Mouse (Mus musculus) myocyte (in vitro differentiated cells): ENCODE data around the gene Disp1. TPM values are rescaled to one million over a fixed set of nuclear protein-coding genes. Genes with fewer than 3 reads are reported as not detected.

ENCODE experiments used
- H3K27me3 ChIP-seq: one replicate; pipeline ENCODE4 v1.6.1; 2011; ENCODE audit not compliant: control insufficient read depth, insufficient read depth, insufficient read length
- H3K36me3 ChIP-seq: one replicate; pipeline ENCODE4 v1.6.1; 2011; ENCODE audit not compliant: control insufficient read depth, insufficient read depth
- H3K4me2 ChIP-seq: one replicate; pipeline ENCODE4 v1.6.1; 2011; ENCODE audit warnings: low read depth, control low read depth
- H3K4me3 ChIP-seq: one replicate; pipeline ENCODE4 v1.5.1; 2011; ENCODE audit warnings: mild to moderate bottlenecking, control low read depth, moderate library complexity
- H3K79me2 ChIP-seq: one replicate; pipeline ENCODE4 v1.6.1; 2011; ENCODE audit not compliant: control insufficient read depth, insufficient read depth
- H3ac ChIP-seq: one replicate; pipeline ENCODE4 v1.6.1; 2011; ENCODE audit not compliant: control insufficient read depth, insufficient read length
- CEBPB ChIP-seq: IDR thresholded peaks from 2 replicates; pipeline ENCODE4 v1.6.1; 2011; ENCODE audit warnings: mild to moderate bottlenecking, moderate library complexity; ENCODE audit not compliant: poor library complexity, insufficient read depth, severe bottlenecking
- E2F4 ChIP-seq: IDR thresholded peaks from one replicate; pipeline ENCODE4 v1.6.1; 2011; ENCODE audit warnings: mild to moderate bottlenecking, control low read depth, moderate library complexity; ENCODE audit not compliant: insufficient read depth
- MAX ChIP-seq: IDR thresholded peaks from one replicate; pipeline ENCODE4 v1.6.1; 2011; ENCODE audit warnings: low read depth, mild to moderate bottlenecking, control low read depth
- MYOD1 ChIP-seq, 3 experiments: IDR thresholded peaks; one replicate each; pipeline ENCODE4 v1.6.1; 2011; ENCODE audit warnings: control low read depth in 2 of 3, low read depth in 2 of 3, mild to moderate bottlenecking in 2 of 3, moderate library complexity in 1 of 3; ENCODE audit not compliant: insufficient read length in 2 of 3, control insufficient read depth in 1 of 3
- MYOG ChIP-seq, 3 experiments: IDR thresholded peaks; one replicate each; pipeline ENCODE4 v1.6.1; 2011; ENCODE audit warnings: control low read depth in 2 of 3, low read depth in 2 of 3, mild to moderate bottlenecking in 2 of 3; ENCODE audit not compliant: insufficient read length in 2 of 3, control insufficient read depth in 1 of 3, insufficient read depth in 1 of 3
- POLR2A ChIP-seq: IDR thresholded peaks from one replicate; pipeline ENCODE4 v1.6.1; 2011; ENCODE audit warnings: low read depth, mild to moderate bottlenecking, control low read depth, moderate library complexity; ENCODE audit not compliant: insufficient read length
- POLR2AphosphoS2 ChIP-seq: IDR thresholded peaks from one replicate; pipeline ENCODE4 v1.6.1; 2011; ENCODE audit warnings: low read depth, control low read depth; ENCODE audit not compliant: insufficient read length
- REST ChIP-seq: IDR thresholded peaks from one replicate; pipeline ENCODE4 v1.6.1; 2011; ENCODE audit warnings: mild to moderate bottlenecking, control low read depth, moderate library complexity; ENCODE audit not compliant: insufficient read depth, insufficient read length
- SRF ChIP-seq: IDR thresholded peaks from one replicate; pipeline ENCODE4 v1.6.1; 2011; ENCODE audit warnings: low read depth; ENCODE audit not compliant: control insufficient read depth, insufficient read length
- TCF12 ChIP-seq: IDR thresholded peaks from one replicate; pipeline ENCODE4 v1.6.1; 2011; ENCODE audit warnings: mild to moderate bottlenecking, control low read depth; ENCODE audit not compliant: poor library complexity, insufficient read depth, severe bottlenecking
- TCF3 ChIP-seq: IDR thresholded peaks from one replicate; pipeline ENCODE4 v1.6.1; 2011; ENCODE audit warnings: low read depth, control low read depth; ENCODE audit not compliant: insufficient read length
- USF1 ChIP-seq: IDR thresholded peaks from one replicate; pipeline ENCODE4 v1.6.1; 2011; ENCODE audit warnings: low read depth, mild to moderate bottlenecking, control low read depth, moderate library complexity
- polyA plus RNA-seq: library from polyadenylated mRNA; unstranded; fragments of >200 nt; fragmentation: generic; extraction: Trizol; gene quantifications from one replicate; pipeline ENCODE4 v1.2.1, GENCODE M21; 2012; ENCODE audit warnings: missing spikeins

Gene Disp1
- polyA plus RNA-seq, 1 experiment, result 23.5 TPM

DNA sequence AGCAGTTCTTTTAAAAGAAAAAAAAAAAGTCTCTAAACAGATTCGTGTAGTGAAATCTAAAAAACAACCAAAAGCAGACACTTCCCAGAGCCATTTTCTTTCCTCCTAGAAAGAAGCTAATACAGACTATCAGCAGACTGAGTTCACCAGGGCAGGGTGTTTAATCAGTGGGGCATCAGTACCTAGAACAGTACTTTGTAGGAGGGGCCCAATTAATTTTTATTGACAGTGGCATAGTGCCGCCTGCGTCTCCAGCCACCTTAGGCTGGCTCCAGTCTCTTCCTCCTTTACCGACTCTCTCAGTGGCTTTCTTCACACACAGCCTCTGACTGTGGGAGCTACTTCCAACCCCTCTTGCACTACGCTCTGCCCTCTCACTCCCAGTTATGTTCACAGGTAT lies 121.1 kb downstream of the Disp1 start:
- TF ChIP-seq MAX, result no peak
- TF ChIP-seq MYOD1 (IDR thresholded peaks at IDR 0.05; ENCODE audit: control insufficient read depth in 1 of 3, insufficient read length in 2 of 3, low read depth in 2 of 3), result no peak
- TF ChIP-seq TCF3, result no peak
- no peak for TF ChIP-seq USF1
- TF ChIP-seq E2F4, result no peak
- TF ChIP-seq REST, result no peak
- no peak for TF ChIP-seq MYOG (IDR thresholded peaks at IDR 0.05; ENCODE audit: control insufficient read depth in 1 of 3, insufficient read depth in 1 of 3, insufficient read length in 2 of 3, low read depth in 2 of 3)
- no peak for TF ChIP-seq POLR2A
- no peak for TF ChIP-seq CEBPB
- no peak for TF ChIP-seq POLR2AphosphoS2
- no peak for TF ChIP-seq TCF12
- Histone ChIP-seq H3K4me3 (no peak overlapping the region), H3K36me3 (peaks cover 10% of the 10 kb centered on the region), H3K4me2 (no peak overlapping the region), H3K27me3 (no peaks in the 10 kb centered on the region), H3K79me2 (no peaks in the 10 kb centered on the region), H3ac (no peak overlapping the region)

- Histone ChIP-seq H3K27me3 (no peaks in the 10 kb centered on the region), H3K4me3 (no peak overlapping the region), H3ac (no peak overlapping the region), H3K4me2 (no peak overlapping the region), H3K36me3 (peaks cover 13% of the 10 kb centered on the region), H3K79me2 (no peaks in the 10 kb centered on the region)
- TF ChIP-seq TCF12, result no peak
Measured at GRCm38 (mm10) chr1:183099686-183100085, 121.6 kb downstream of the Disp1 start.

DNA sequence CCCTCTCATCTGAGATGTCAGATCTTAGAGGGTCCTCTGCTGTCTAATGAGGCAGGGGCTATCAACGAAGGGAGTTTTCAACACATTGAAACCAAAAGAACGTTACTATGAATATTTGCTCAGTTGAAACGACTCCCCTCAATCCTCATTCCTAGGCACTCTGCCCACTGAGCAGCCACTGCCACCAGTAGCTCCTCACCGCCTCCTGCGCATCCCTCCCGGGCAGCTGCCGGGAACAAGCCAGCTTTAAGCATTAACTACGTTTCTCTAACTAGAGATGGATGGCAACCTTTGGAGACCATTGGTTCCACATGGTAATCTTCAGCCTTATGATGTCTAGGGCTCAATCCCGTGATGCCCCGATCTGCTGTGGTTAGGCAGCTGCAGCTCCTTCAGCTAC lies 123.7 kb downstream of the Disp1 start:
- no peaks in the 10 kb centered on the region for H3K79me2 ChIP-seq
- TF ChIP-seq TCF12 (no peak), CEBPB (no peak), MAX (no peak), POLR2A (no peak), REST (no peak), SRF (no peak), MYOD1 (IDR thresholded peaks at IDR 0.05; ENCODE audit: control insufficient read depth in 1 of 3, insufficient read length in 2 of 3, low read depth in 2 of 3) (no peak), POLR2AphosphoS2 (no peak), E2F4 (no peak), USF1 (no peak), MYOG (IDR thresholded peaks at IDR 0.05; ENCODE audit: control insufficient read depth in 1 of 3, insufficient read depth in 1 of 3, insufficient read length in 2 of 3, low read depth in 2 of 3) (no peak), TCF3 (no peak)
- H3K27me3 ChIP-seq, result no peaks in the 10 kb centered on the region
- no peak overlapping the region for H3K4me2 ChIP-seq
- no peak overlapping the region for H3K4me3 ChIP-seq
- no peak overlapping the region for H3ac ChIP-seq
- peaks cover 13% of the 10 kb centered on the region for H3K36me3 ChIP-seq

GRCm38 (mm10) chr1:183095454-183096088 lies 125.8 kb downstream of the Disp1 start:
- H3K4me2 ChIP-seq, result no peak overlapping the region
- TF ChIP-seq TCF3 (no peak), CEBPB (no peak), E2F4 (no peak), REST (no peak), MYOD1 (IDR thresholded peaks at IDR 0.05; ENCODE audit: control insufficient read depth in 1 of 3, insufficient read length in 2 of 3, low read depth in 2 of 3) (no peak)
- no peaks in the 10 kb centered on the region for H3K79me2 ChIP-seq
- H3K27me3 ChIP-seq, result no peaks in the 10 kb centered on the region
- H3K4me3 ChIP-seq, result no peak overlapping the region
- H3ac ChIP-seq, result no peak overlapping the region
- H3K36me3 ChIP-seq, result peaks cover 13% of the 10 kb centered on the region

GRCm38 (mm10) chr1:183092296-183092695 lies 129.0 kb downstream of the Disp1 start:
- H3K4me2 ChIP-seq, result no peak overlapping the region
- peaks cover 26% of the 10 kb centered on the region for H3K36me3 ChIP-seq
- no peak overlapping the region for H3ac ChIP-seq
- H3K27me3 ChIP-seq, result no peaks in the 10 kb centered on the region
- H3K4me3 ChIP-seq, result no peak overlapping the region
- no peaks in the 10 kb centered on the region for H3K79me2 ChIP-seq
- TF ChIP-seq TCF12, result no peak
- TF ChIP-seq E2F4, result no peak
- TF ChIP-seq TCF3, result no peak
- TF ChIP-seq MAX, result no peak

- Histone ChIP-seq H3K36me3 (peaks cover 29% of the 10 kb centered on the region), H3K4me3 (no peak overlapping the region), H3K27me3 (no peaks in the 10 kb centered on the region), H3K4me2 (no peak overlapping the region), H3K79me2 (no peaks in the 10 kb centered on the region), H3ac (no peak overlapping the region)
- TF ChIP-seq USF1, result no peak
- TF ChIP-seq MYOD1 (IDR thresholded peaks at IDR 0.05; ENCODE audit: control insufficient read depth in 1 of 3, insufficient read length in 2 of 3, low read depth in 2 of 3), result no peak
- no peak for TF ChIP-seq E2F4
- no peak for TF ChIP-seq MYOG (IDR thresholded peaks at IDR 0.05; ENCODE audit: control insufficient read depth in 1 of 3, insufficient read depth in 1 of 3, insufficient read length in 2 of 3, low read depth in 2 of 3)
- no peak for TF ChIP-seq POLR2A
- TF ChIP-seq MAX, result no peak
- no peak for TF ChIP-seq CEBPB
- TF ChIP-seq TCF3, result no peak
- no peak for TF ChIP-seq SRF
- no peak for TF ChIP-seq TCF12
- TF ChIP-seq REST, result no peak
- no peak for TF ChIP-seq POLR2AphosphoS2
Measured at GRCm38 (mm10) chr1:183091203-183091602, 130.1 kb downstream of the Disp1 start.
